Mouse (Mus musculus) neural tube, embryonic 13.5 days (tissue): ENCODE measurements around the gene Brix1. TPM values are rescaled to one million over a fixed set of nuclear protein-coding genes. Genes with fewer than 3 reads are reported as not detected.
A peak's percentile ranks its signal among the peaks of the same experiment; 100 is the strongest.
"Not testable (repeated sequence)": the region's sequence is repeated elsewhere in the genome, so short reads cannot be mapped to it uniquely, and the experiment has no call there.

Source experiments
- ATAC-seq: fragments of 200-750 bp; cut with Nextera tagmentation; 2 replicates; pipeline ENCODE4 v1.8.0; 2017; ENCODE audit warnings: low read depth, mild to moderate bottlenecking, moderate TSS enrichment, moderate library complexity
- H3K27ac ChIP-seq: fragments of 300-500 bp; sonication (generic); replicated peaks from 2 replicates; pipeline ENCODE4 v1.5.1; 2015; ENCODE audit warnings: moderate library complexity, mild to moderate bottlenecking, inconsistent platforms
- H3K27me3 ChIP-seq: fragments of 300-500 bp; sonication (generic); 2 replicates; pipeline ENCODE4 v1.6.1; 2015; ENCODE audit warnings: mild to moderate bottlenecking, inconsistent platforms
- H3K36me3 ChIP-seq: fragments of 300-500 bp; sonication (generic); 2 replicates; pipeline ENCODE4 v1.6.1; 2015; ENCODE audit warnings: mild to moderate bottlenecking, inconsistent platforms
- H3K4me1 ChIP-seq: fragments of 300-500 bp; sonication (generic); replicated peaks from 2 replicates; pipeline ENCODE4 v1.6.1; 2015; ENCODE audit warnings: inconsistent platforms
- H3K4me2 ChIP-seq: fragments of 300-500 bp; sonication (generic); 2 replicates; pipeline ENCODE4 v1.6.1; 2015; ENCODE audit warnings: inconsistent platforms, mild to moderate bottlenecking, moderate library complexity
- H3K4me3 ChIP-seq: fragments of 300-500 bp; sonication (generic); 2 replicates; pipeline ENCODE4 v1.5.1; 2015; ENCODE audit warnings: mild to moderate bottlenecking, inconsistent platforms
- H3K9ac ChIP-seq: fragments of 300-500 bp; sonication (generic); 2 replicates; pipeline ENCODE4 v1.6.1; 2015; ENCODE audit warnings: moderate library complexity, mild to moderate bottlenecking, inconsistent platforms
- H3K9me3 ChIP-seq: fragments of 300-500 bp; sonication (generic); 2 replicates; pipeline ENCODE4 v1.6.1; 2016; ENCODE audit warnings: inconsistent platforms
- WGBS: fragments of 180-500 bp; shearing (Covaris S2); methylation state at CpG from one replicate; pipeline ENCODE4 v1.1.7; 2015; 5-methylcytosine and 5-hydroxymethylcytosine counted together
- polyA plus RNA-seq: library from polyadenylated mRNA; unstranded; fragments of >200 nt; fragmentation: Nextera tagmentation; extraction: Ambion mirVana; gene quantifications from 2 replicates; pipeline ENCODE4 v1.2.1, GENCODE M21; 2015

Gene Brix1
- 69.6 and 77.6 TPM in 2 replicates for polyA plus RNA-seq

GRCm38 (mm10) chr15:10485484-10486364, at the start of gene Brix1, which contains the start of gene Rad1:
Brix1 (minus strand) TSS chr15:10485947.
Rad1 (plus strand) TSS chr15:10486018.
- under 1% methylated on average over 58 of the region's 58 CpGs for WGBS

GRCm38 (mm10) chr15:10534591-10534990, 48.8 kb upstream of the Brix1 start:
- no peaks in the 10 kb centered on the region for H3K9me3 ChIP-seq
- H3K27me3 ChIP-seq: no peaks in the 10 kb centered on the region
- H3K4me2 ChIP-seq: no peak overlapping the region
- 82% methylated on average over 5 of the region's 5 CpGs for WGBS
- ATAC-seq: no peak
- H3K4me3 ChIP-seq: no peak overlapping the region
- H3K4me1 ChIP-seq: no peaks in the 10 kb centered on the region
- H3K9ac ChIP-seq: no peak overlapping the region
- no peak overlapping the region for H3K27ac ChIP-seq
- H3K36me3 ChIP-seq: no peaks in the 10 kb centered on the region

More at GRCm38 (mm10) chr15:10485484-10486364, at the start of gene Brix1, which contains the start of gene Rad1:
- Histone ChIP-seq H3K4me2 (peak within 1 kb of the TSS; percentile 86), H3K27ac (peak within 1 kb of the TSS; percentile 83), H3K4me3 (peak within 1 kb of the TSS; percentile 83), H3K36me3 (peaks cover 34% of the 10 kb centered on the region), H3K27me3 (no peaks in the 10 kb centered on the region), H3K4me1 (peaks cover 25% of the 10 kb centered on the region), H3K9me3 (no peaks in the 10 kb centered on the region), H3K9ac (peak within 1 kb of the TSS; percentile 86)
- ATAC-seq: peak; percentile 100

- not testable (repeated sequence) for H3K27ac ChIP-seq, H3K9ac ChIP-seq, H3K27me3 ChIP-seq, H3K4me2 ChIP-seq, H3K4me1 ChIP-seq, H3K4me3 ChIP-seq, H3K9me3 ChIP-seq, ATAC-seq, H3K36me3 ChIP-seq
- 95% methylated on average over 10 of the region's 10 CpGs for WGBS
These were observed 47.6 kb upstream of the Brix1 start for GRCm38 (mm10) chr15:10533361-10533760.

GRCm38 (mm10) chr15:10531352-10531751, 45.6 kb upstream of the Brix1 start:
- no peak for ATAC-seq
- Histone ChIP-seq H3K9ac (no peak overlapping the region), H3K27me3 (no peaks in the 10 kb centered on the region), H3K4me3 (no peak overlapping the region), H3K36me3 (no peaks in the 10 kb centered on the region), H3K27ac (no peak overlapping the region), H3K4me2 (no peak overlapping the region), H3K9me3 (no peaks in the 10 kb centered on the region), H3K4me1 (no peaks in the 10 kb centered on the region)
- WGBS: 90% methylated on average over 4 of the region's 4 CpGs

- Histone ChIP-seq H3K4me3 (no peak overlapping the region), H3K4me1 (no peaks in the 10 kb centered on the region), H3K4me2 (no peak overlapping the region), H3K27me3 (no peaks in the 10 kb centered on the region), H3K9me3 (no peaks in the 10 kb centered on the region), H3K36me3 (no peaks in the 10 kb centered on the region), H3K9ac (no peak overlapping the region), H3K27ac (no peak overlapping the region)
- WGBS: 91% methylated on average over 1 of the region's 1 CpGs
- no peak for ATAC-seq
These were observed 40.1 kb upstream of the Brix1 start for GRCm38 (mm10) chr15:10525896-10526295.

GRCm38 (mm10) chr15:10515166-10515565, 29.4 kb upstream of the Brix1 start:
- H3K9ac ChIP-seq: no peak overlapping the region
- H3K4me1 ChIP-seq: no peaks in the 10 kb centered on the region
- no peak for ATAC-seq
- WGBS: 71% methylated on average over 7 of the region's 7 CpGs
- no peaks in the 10 kb centered on the region for H3K27me3 ChIP-seq
- no peak overlapping the region for H3K4me3 ChIP-seq
- H3K4me2 ChIP-seq: no peak overlapping the region
- H3K9me3 ChIP-seq: no peaks in the 10 kb centered on the region
- H3K27ac ChIP-seq: no peak overlapping the region
- H3K36me3 ChIP-seq: no peaks in the 10 kb centered on the region

GRCm38 (mm10) chr15:10506099-10506498, 20.4 kb upstream of the Brix1 start:
- no peaks in the 10 kb centered on the region for H3K4me1 ChIP-seq
- no peak overlapping the region for H3K27ac ChIP-seq
- ATAC-seq: no peak
- no peak overlapping the region for H3K9ac ChIP-seq
- H3K27me3 ChIP-seq: no peaks in the 10 kb centered on the region
- WGBS: 66% methylated on average over 11 of the region's 11 CpGs
- no peaks in the 10 kb centered on the region for H3K36me3 ChIP-seq
- H3K4me2 ChIP-seq: no peak overlapping the region
- H3K9me3 ChIP-seq: no peaks in the 10 kb centered on the region
- H3K4me3 ChIP-seq: no peak overlapping the region

GRCm38 (mm10) chr15:10500838-10501719, 15.3 kb upstream of the Brix1 start:
- H3K4me1 ChIP-seq: no peaks in the 10 kb centered on the region
- no peak overlapping the region for H3K27ac ChIP-seq
- peak; percentile 89 for ATAC-seq
- no peak overlapping the region for H3K4me3 ChIP-seq
- H3K27me3 ChIP-seq: no peaks in the 10 kb centered on the region
- WGBS: 58% methylated on average over 11 of the region's 11 CpGs
- H3K36me3 ChIP-seq: peaks cover 4% of the 10 kb centered on the region; the same call in 1 of the 2 replicates
- H3K9me3 ChIP-seq: no peaks in the 10 kb centered on the region
- no peak overlapping the region for H3K9ac ChIP-seq
- no peak overlapping the region for H3K4me2 ChIP-seq

GRCm38 (mm10) chr15:10500035-10500434, 14.3 kb upstream of the Brix1 start:
- H3K9me3 ChIP-seq: no peaks in the 10 kb centered on the region
- no peaks in the 10 kb centered on the region for H3K27me3 ChIP-seq
- H3K4me3 ChIP-seq: no peak overlapping the region
- no peak overlapping the region for H3K27ac ChIP-seq
- no peak for ATAC-seq
- no peak overlapping the region for H3K9ac ChIP-seq
- 83% methylated on average over 5 of the region's 5 CpGs for WGBS
- no peak overlapping the region for H3K4me2 ChIP-seq
- H3K4me1 ChIP-seq: no peaks in the 10 kb centered on the region
- H3K36me3 ChIP-seq: peaks cover 7% of the 10 kb centered on the region; the same call in 1 of the 2 replicates

- WGBS: 81% methylated on average over 5 of the region's 5 CpGs
- no peak overlapping the region for H3K4me2 ChIP-seq
- no peaks in the 10 kb centered on the region for H3K4me1 ChIP-seq
- H3K4me3 ChIP-seq: no peak overlapping the region
- H3K9me3 ChIP-seq: no peaks in the 10 kb centered on the region
- H3K27me3 ChIP-seq: no peaks in the 10 kb centered on the region
- ATAC-seq: no peak
- H3K27ac ChIP-seq: no peak overlapping the region
- peaks cover 7% of the 10 kb centered on the region; the same call in 1 of the 2 replicates for H3K36me3 ChIP-seq
- H3K9ac ChIP-seq: no peak overlapping the region
These were observed 13.8 kb upstream of the Brix1 start for GRCm38 (mm10) chr15:10499593-10499992.

GRCm38 (mm10) chr15:10496696-10497095, 10.9 kb upstream of the Brix1 start:
- ATAC-seq, H3K9me3 ChIP-seq, H3K9ac ChIP-seq, H3K4me2 ChIP-seq, H3K27ac ChIP-seq, H3K4me3 ChIP-seq, H3K4me1 ChIP-seq, H3K27me3 ChIP-seq: not testable (repeated sequence)
- peaks cover 31% of the 10 kb centered on the region for H3K36me3 ChIP-seq
- WGBS: 100% methylated on average over 1 of the region's 1 CpGs

- Histone ChIP-seq H3K9ac (no peak overlapping the region), H3K9me3 (no peaks in the 10 kb centered on the region), H3K4me2 (no peak overlapping the region), H3K27ac (no peak overlapping the region), H3K27me3 (no peaks in the 10 kb centered on the region), H3K4me3 (no peak overlapping the region), H3K4me1 (no peaks in the 10 kb centered on the region), H3K36me3 (peaks cover 31% of the 10 kb centered on the region)
- 94% methylated on average over 11 of the region's 11 CpGs for WGBS
- ATAC-seq: no peak
These were observed 10.2 kb upstream of the Brix1 start for GRCm38 (mm10) chr15:10495944-10496343.
